Mouse (Mus musculus) gastrocnemius, adult 18-20 months (tissue): ENCODE data around the gene Lhfp. TPM values are rescaled to one million over a fixed set of nuclear protein-coding genes. Genes with fewer than 3 reads are reported as not detected.
"Not testable (repeated sequence)": the region's sequence is repeated elsewhere in the genome, so short reads cannot be mapped to it uniquely, and the experiment has no call there.

Experiments
- DNase-seq: peaks from one replicate; pipeline ENCODE4 v3.0.0; 2021; ENCODE audit warnings: low spot score
- total RNA-seq, 2 experiments: library from RNA; stranded (reverse); gene quantifications; 2 replicates each; pipeline ENCODE4 v1.2.3; 2021

Gene Lhfp
- total RNA-seq, 2 experiments from 2014 or later = 7.7 to 10.6 TPM

GRCm38 (mm10) chr3:53087156-53087805 lies 46.0 kb downstream of the Lhfp start:
- no peak for DNase-seq

GRCm38 (mm10) chr3:53089921-53090320 lies 48.6 kb downstream of the Lhfp start:
- no peak for DNase-seq

GRCm38 (mm10) chr3:53100210-53100609 lies 58.9 kb downstream of the Lhfp start:
- peak; percentile 9 for DNase-seq

GRCm38 (mm10) chr3:53100803-53101202 lies 59.5 kb downstream of the Lhfp start:
- no peak for DNase-seq

GRCm38 (mm10) chr3:53101711-53102110 lies 60.4 kb downstream of the Lhfp start:
- DNase-seq = no peak

GRCm38 (mm10) chr3:53102131-53102756 lies 60.9 kb downstream of the Lhfp start:
- DNase-seq = peak; percentile 12

GRCm38 (mm10) chr3:53102757-53103153 lies 61.4 kb downstream of the Lhfp start:
- DNase-seq = no peak

- DNase-seq = no peak
Observed at GRCm38 (mm10) chr3:53108594-53109373, 67.5 kb downstream of the Lhfp start.

GRCm38 (mm10) chr3:53109879-53110278 lies 68.6 kb downstream of the Lhfp start:
- peak; percentile 6 for DNase-seq

GRCm38 (mm10) chr3:53112048-53112447 lies 70.7 kb downstream of the Lhfp start:
- DNase-seq = no peak

- DNase-seq = not testable (repeated sequence)
Observed at GRCm38 (mm10) chr3:53118755-53119154, 77.4 kb downstream of the Lhfp start.

- DNase-seq = no peak
Observed at GRCm38 (mm10) chr3:53119978-53120377, 78.7 kb downstream of the Lhfp start.

- no peak for DNase-seq
Observed at GRCm38 (mm10) chr3:53125495-53125894, 84.2 kb downstream of the Lhfp start.

GRCm38 (mm10) chr3:53138785-53139184 lies 97.5 kb downstream of the Lhfp start:
- DNase-seq = no peak

- DNase-seq = no peak
Observed at GRCm38 (mm10) chr3:53139205-53139604, 97.9 kb downstream of the Lhfp start.

GRCm38 (mm10) chr3:53139642-53140041 lies 98.3 kb downstream of the Lhfp start:
- no peak for DNase-seq

GRCm38 (mm10) chr3:53142528-53142927 lies 101.2 kb downstream of the Lhfp start:
- peak; percentile 36 for DNase-seq

GRCm38 (mm10) chr3:53145526-53145925 lies 104.2 kb downstream of the Lhfp start:
- no peak for DNase-seq

GRCm38 (mm10) chr3:53145946-53146345 lies 104.6 kb downstream of the Lhfp start:
- no peak for DNase-seq

GRCm38 (mm10) chr3:53147001-53147400 lies 105.7 kb downstream of the Lhfp start:
- no peak for DNase-seq

GRCm38 (mm10) chr3:53148751-53149150 lies 107.4 kb downstream of the Lhfp start:
- DNase-seq = no peak

- DNase-seq = no peak
Observed at GRCm38 (mm10) chr3:53149625-53150320, 108.4 kb downstream of the Lhfp start.
